Mouse (Mus musculus): Measurements from ENCODE around the gene Fam98b. TPM values are rescaled to one million over a fixed set of nuclear protein-coding genes. Genes with fewer than 3 reads are reported as not detected.
A peak's percentile ranks its signal among the peaks of the same experiment; 100 is the strongest.

The Fam98b gene
- polyA plus RNA-seq, 1 experiment from 2014 or later = 15.5 TPM

GRCm38 (mm10) chr2:117231257-117231656, 18.3 kb upstream of the Fam98b start:
- no peak overlapping the region for H3K9ac ChIP-seq
- no peaks in the 10 kb centered on the region for H3K9me3 ChIP-seq
- H3K27ac ChIP-seq = no peak overlapping the region
- H3K36me3 ChIP-seq = no peaks in the 10 kb centered on the region
- H3K27me3 ChIP-seq = peaks cover 5% of the 10 kb centered on the region; the same call in 1 of the 2 replicates
- 7% methylated on average over 13 of the region's 13 CpGs for WGBS
- peaks cover 9% of the 10 kb centered on the region for H3K4me1 ChIP-seq
- H3K4me3 ChIP-seq = no peak overlapping the region
- peak; percentile 86 for ATAC-seq (ENCODE audit: low FRiP score, low read depth)
- 0 out of 2 replicates have a peak overlapping the region, but pooled peaks have one; percentile 5 for H3K4me2 ChIP-seq (replicated peaks)

- ATAC-seq (ENCODE audit: low FRiP score, low read depth) = no peak
- no peaks in the 10 kb centered on the region for H3K36me3 ChIP-seq
- H3K9me3 ChIP-seq = no peaks in the 10 kb centered on the region
- H3K4me1 ChIP-seq = no peaks in the 10 kb centered on the region
- 76% methylated on average over 4 of the region's 4 CpGs for WGBS
- no peak overlapping the region for H3K27ac ChIP-seq
- H3K27me3 ChIP-seq = peaks cover 5% of the 10 kb centered on the region; the same call in 1 of the 2 replicates
- no peak overlapping the region for H3K4me3 ChIP-seq
- H3K4me2 ChIP-seq (replicated peaks) = no peak overlapping the region
- no peak overlapping the region for H3K9ac ChIP-seq
Measured at GRCm38 (mm10) chr2:117241953-117242352, 7.6 kb upstream of the Fam98b start.

GRCm38 (mm10) chr2:117250001-117250510, 517 bp downstream of the Fam98b start:
- ATAC-seq (ENCODE audit: low FRiP score, low read depth) = peak; percentile 43

GRCm38 (mm10) chr2:117255415-117255814, 5.9 kb downstream of the Fam98b start:
- WGBS = 89% methylated on average over 2 of the region's 2 CpGs
- H3K27ac ChIP-seq = no peak overlapping the region
- no peaks in the 10 kb centered on the region for H3K27me3 ChIP-seq
- ATAC-seq (ENCODE audit: low FRiP score, low read depth) = no peak
- no peak overlapping the region for H3K9ac ChIP-seq
- no peak overlapping the region for H3K4me3 ChIP-seq
- no peak overlapping the region for H3K4me2 ChIP-seq (replicated peaks)
- H3K4me1 ChIP-seq = peaks cover 12% of the 10 kb centered on the region
- peaks cover 20% of the 10 kb centered on the region for H3K36me3 ChIP-seq
- no peaks in the 10 kb centered on the region for H3K9me3 ChIP-seq

More at GRCm38 (mm10) chr2:117250001-117250510, 517 bp downstream of the Fam98b start:
- H3K27ac ChIP-seq = peak overlapping the region; percentile 87
- no peaks in the 10 kb centered on the region for H3K36me3 ChIP-seq
- under 1% methylated on average over 24 of the region's 24 CpGs for WGBS
- H3K4me1 ChIP-seq = peaks cover 14% of the 10 kb centered on the region
- H3K9me3 ChIP-seq = no peaks in the 10 kb centered on the region
- peak overlapping the region; percentile 89 for H3K4me2 ChIP-seq (replicated peaks)
- peak overlapping the region; percentile 89 for H3K4me3 ChIP-seq
- H3K27me3 ChIP-seq = no peaks in the 10 kb centered on the region
- peak overlapping the region; percentile 94 for H3K9ac ChIP-seq

GRCm38 (mm10) chr2:117257617-117258016, 8.1 kb downstream of the Fam98b start:
- H3K9ac ChIP-seq = no peak overlapping the region
- no peaks in the 10 kb centered on the region for H3K27me3 ChIP-seq
- peaks cover 32% of the 10 kb centered on the region for H3K36me3 ChIP-seq
- no peak overlapping the region for H3K27ac ChIP-seq
- no peaks in the 10 kb centered on the region for H3K4me1 ChIP-seq
- no peaks in the 10 kb centered on the region for H3K9me3 ChIP-seq
- 86% methylated on average over 1 of the region's 1 CpGs for WGBS
- ATAC-seq (ENCODE audit: low FRiP score, low read depth) = no peak
- H3K4me2 ChIP-seq (replicated peaks) = no peak overlapping the region
- H3K4me3 ChIP-seq = no peak overlapping the region

- Histone ChIP-seq H3K27me3 (no peaks in the 10 kb centered on the region), H3K27ac (no peak overlapping the region), H3K4me3 (no peak overlapping the region), H3K9ac (no peak overlapping the region), H3K4me1 (no peaks in the 10 kb centered on the region), H3K36me3 (peaks cover 55% of the 10 kb centered on the region), H3K4me2 (replicated peaks) (no peak overlapping the region), H3K9me3 (no peaks in the 10 kb centered on the region)
- WGBS = 85% methylated on average over 5 of the region's 5 CpGs
- ATAC-seq (ENCODE audit: low FRiP score, low read depth) = no peak
Measured at GRCm38 (mm10) chr2:117262184-117262583, 12.6 kb downstream of the Fam98b start.

- Histone ChIP-seq H3K9ac (no peak overlapping the region), H3K36me3 (peaks cover 58% of the 10 kb centered on the region), H3K4me2 (replicated peaks) (no peak overlapping the region), H3K4me3 (no peak overlapping the region), H3K27ac (no peak overlapping the region), H3K9me3 (no peaks in the 10 kb centered on the region), H3K4me1 (no peaks in the 10 kb centered on the region), H3K27me3 (no peaks in the 10 kb centered on the region)
- no peak for ATAC-seq (ENCODE audit: low FRiP score, low read depth)
- WGBS = 71% methylated on average over 11 of the region's 11 CpGs
Measured at GRCm38 (mm10) chr2:117263786-117264408, 14.4 kb downstream of the Fam98b start.

GRCm38 (mm10) chr2:117288291-117288690, 38.8 kb downstream of the Fam98b start:
- no peaks in the 10 kb centered on the region for H3K4me1 ChIP-seq
- no peak overlapping the region for H3K4me3 ChIP-seq
- H3K4me2 ChIP-seq (replicated peaks) = no peak overlapping the region
- no peak overlapping the region for H3K27ac ChIP-seq
- H3K36me3 ChIP-seq = no peaks in the 10 kb centered on the region
- H3K9ac ChIP-seq = no peak overlapping the region
- H3K27me3 ChIP-seq = no peaks in the 10 kb centered on the region
- ATAC-seq (ENCODE audit: low FRiP score, low read depth) = no peak
- 93% methylated on average over 7 of the region's 7 CpGs for WGBS
- no peaks in the 10 kb centered on the region for H3K9me3 ChIP-seq

- Histone ChIP-seq H3K9me3 (no peaks in the 10 kb centered on the region), H3K4me3 (no peak overlapping the region), H3K27me3 (no peaks in the 10 kb centered on the region), H3K36me3 (no peaks in the 10 kb centered on the region), H3K9ac (no peak overlapping the region), H3K27ac (no peak overlapping the region), H3K4me2 (replicated peaks) (no peak overlapping the region), H3K4me1 (no peaks in the 10 kb centered on the region)
- ATAC-seq (ENCODE audit: low FRiP score, low read depth) = no peak
- WGBS = 85% methylated on average over 16 of the region's 16 CpGs
Measured at GRCm38 (mm10) chr2:117299596-117300448, 50.3 kb downstream of the Fam98b start.

- no peaks in the 10 kb centered on the region for H3K4me1 ChIP-seq
- H3K27me3 ChIP-seq = no peaks in the 10 kb centered on the region
- 87% methylated on average over 12 of the region's 12 CpGs for WGBS
- H3K4me2 ChIP-seq (replicated peaks) = no peak overlapping the region
- no peaks in the 10 kb centered on the region for H3K9me3 ChIP-seq
- no peak overlapping the region for H3K4me3 ChIP-seq
- H3K36me3 ChIP-seq = no peaks in the 10 kb centered on the region
- H3K27ac ChIP-seq = no peak overlapping the region
- ATAC-seq (ENCODE audit: low FRiP score, low read depth) = no peak
- H3K9ac ChIP-seq = no peak overlapping the region
Measured at GRCm38 (mm10) chr2:117303391-117304350, 54.1 kb downstream of the Fam98b start.

GRCm38 (mm10) chr2:117304941-117305340, 55.4 kb downstream of the Fam98b start:
- no peaks in the 10 kb centered on the region for H3K4me1 ChIP-seq
- no peak for ATAC-seq (ENCODE audit: low FRiP score, low read depth)
- no peak overlapping the region for H3K4me3 ChIP-seq
- H3K4me2 ChIP-seq (replicated peaks) = no peak overlapping the region
- H3K27me3 ChIP-seq = no peaks in the 10 kb centered on the region
- no peak overlapping the region for H3K27ac ChIP-seq
- no peak overlapping the region for H3K9ac ChIP-seq
- no peaks in the 10 kb centered on the region for H3K9me3 ChIP-seq
- 85% methylated on average over 5 of the region's 5 CpGs for WGBS
- H3K36me3 ChIP-seq = no peaks in the 10 kb centered on the region
